ENCODE assay signal across 8 mouse cellular contexts in the genomic region with DNA sequence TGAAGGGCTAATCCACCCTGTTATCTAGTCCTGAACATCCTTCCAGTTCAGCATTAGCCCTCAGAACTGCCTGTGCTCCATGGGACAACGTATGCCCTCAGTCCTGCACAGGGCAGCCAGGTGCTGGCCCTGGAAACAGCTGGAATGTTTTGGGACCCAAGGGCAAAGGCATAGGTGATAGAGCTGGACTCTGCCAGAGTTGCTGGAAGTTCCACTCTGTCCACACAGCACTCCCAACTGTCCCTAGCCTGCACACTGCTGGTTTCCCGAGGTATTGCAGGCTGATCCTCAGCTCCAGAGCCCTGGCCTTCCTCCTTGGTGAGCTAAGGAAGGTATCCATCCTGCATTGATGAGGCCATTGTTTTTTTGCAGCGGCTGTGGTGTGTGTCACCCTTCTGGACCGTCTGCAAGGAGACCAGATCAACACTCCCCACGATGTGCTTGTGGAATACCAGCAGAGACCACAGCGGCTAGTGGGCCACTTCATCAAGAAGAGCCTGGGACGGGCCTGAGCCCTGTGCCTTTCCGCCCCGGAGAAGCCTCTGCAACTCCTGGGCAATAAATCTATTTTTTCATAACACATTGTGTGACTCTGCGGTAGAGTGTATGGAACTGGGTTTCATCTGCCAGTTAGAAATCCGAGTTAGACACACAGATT. TPM values are rescaled to one million over a fixed set of nuclear protein-coding genes. Genes with fewer than 3 reads are reported as not detected.
DNase-seq lines count a peak whose midpoint lies in the region; ATAC-seq and TF ChIP-seq lines count a peak whose summit lies in the region.

No protein-coding gene starts in this region.

- WGBS in limb, embryonic 12.5 days: 72% methylated on average over 11 of the region's 11 CpGs

- H3K4me2 ChIP-seq in limb, embryonic 12.5 days: no peak overlapping the region

- intact Hi-C loops in left cerebral cortex, adult 2 months (cut with DNase I): loop anchor here (1.0 to 2.0 kb wide), 3 partner anchors 152 to 711 kb away; no protein-coding TSS in a partner anchor
- intact Hi-C loops in left cerebral cortex, postnatal 4 days (cut with DNase I): loop anchor here (2.0 to 5.0 kb wide), 2 partner anchors 153 to 598 kb away; no protein-coding TSS in a partner anchor

- H3K9ac ChIP-seq in limb, embryonic 12.5 days (replicated peaks): no peak overlapping the region

- no peak for DNase-seq in left cerebral cortex, adult 2 months (ENCODE audit: extremely low spot score in 1 of 2, low spot score in 2 of 2)
- no peak for DNase-seq in left cerebral cortex, postnatal 4 days
- peak; percentile 20 for DNase-seq in embryo, embryonic 9.5 days (ENCODE audit: extremely low spot score)
- peak; percentile 20 for DNase-seq in retina, postnatal 1 day
- DNase-seq in gastrocnemius, postnatal 10 days: no peak
- no peak for DNase-seq in cerebellum, adult 8-10 months
- DNase-seq in right cerebral cortex, adult 18-20 months: no peak

- no peaks in the 10 kb centered on the region for H3K36me3 ChIP-seq in limb, embryonic 12.5 days

- no peak overlapping the region for H3K27ac ChIP-seq in left cerebral cortex, adult 2 months
- no peak overlapping the region for H3K27ac ChIP-seq in limb, embryonic 12.5 days

- H3K4me3 ChIP-seq in left cerebral cortex, adult 2 months: no peak overlapping the region
- no peak overlapping the region for H3K4me3 ChIP-seq in limb, embryonic 12.5 days (replicated peaks)

- H3K27me3 ChIP-seq in limb, embryonic 12.5 days: 0 out of 2 replicates have a peak, but pooled peaks cover 25% of the 10 kb centered on the region

- H3K4me1 ChIP-seq in limb, embryonic 12.5 days (replicated peaks): no peaks in the 10 kb centered on the region

- TF ChIP-seq CTCF in left cerebral cortex, adult 2 months (IDR thresholded peaks at IDR 0.05): peak; percentile 24

- peak; percentile 45; the same call in 1 of the 2 replicates for ATAC-seq in limb, embryonic 12.5 days (ENCODE audit: insufficient number of reproducible peaks, insufficient read depth, low FRiP score, low TSS enrichment, low read depth)

- H3K9me3 ChIP-seq in limb, embryonic 12.5 days: no peaks in the 10 kb centered on the region

RNA-seq across cellular contexts. Expression of gene Upp1, which starts 17.8 kb away (rescaled TPM):
- 1 to 10 TPM; 1.8 to 5.4 TPM for total RNA-seq in left cerebral cortex, adult 2 months (2021)
- 1 to 10 TPM in 1 of 2 experiments, under 1 TPM in 1; 0.78 to 1.9 TPM for total RNA-seq in left cerebral cortex, postnatal 4 days (2021)
- polyA plus RNA-seq in limb, embryonic 12.5 days (2016; fragmentation: Nextera tagmentation; extraction: Ambion mirVana): 2.7 and 3.9 TPM in 2 replicates
- total RNA-seq in gastrocnemius, postnatal 10 days (2021): 1 to 10 TPM; 1.4 to 2.6 TPM

RNA-seq across cellular contexts. Expression of gene Abca13, which starts 56.0 kb away (rescaled TPM):
- total RNA-seq in left cerebral cortex, adult 2 months (2021): under 1 TPM; 0.05 to 0.07 TPM
- total RNA-seq in left cerebral cortex, postnatal 4 days (2021): under 1 TPM; 0.10 to 0.30 TPM
- polyA plus RNA-seq in limb, embryonic 12.5 days (2016; fragmentation: Nextera tagmentation; extraction: Ambion mirVana): 0.01 TPM in 1 of 2 replicates, not detected in the other
- total RNA-seq in gastrocnemius, postnatal 10 days (2021): under 1 TPM in 1 of 2 experiments, not detected in 1; 0.45 TPM

Comparison
In these comparisons a context has a peak if more than half of its experiments do, and no peak if none do; other contexts are left out.
1. DNase-seq: peak in embryo, embryonic 9.5 days (single experiment) and retina, postnatal 1 day (single experiment); none in left cerebral cortex, adult 2 months (0 of 2), left cerebral cortex, postnatal 4 days (single experiment), gastrocnemius, postnatal 10 days (single experiment), cerebellum, adult 8-10 months (single experiment) and right cerebral cortex, adult 18-20 months (single experiment).